Mouse (Mus musculus): ENCODE measurements at regions not wholly inside any gene's neighbourhood (a gene's known extent, or its start where the extent isn't known, plus 50 kb on each side); places are given as distances from the start of the nearest gene placed in this dataset.

DNA sequence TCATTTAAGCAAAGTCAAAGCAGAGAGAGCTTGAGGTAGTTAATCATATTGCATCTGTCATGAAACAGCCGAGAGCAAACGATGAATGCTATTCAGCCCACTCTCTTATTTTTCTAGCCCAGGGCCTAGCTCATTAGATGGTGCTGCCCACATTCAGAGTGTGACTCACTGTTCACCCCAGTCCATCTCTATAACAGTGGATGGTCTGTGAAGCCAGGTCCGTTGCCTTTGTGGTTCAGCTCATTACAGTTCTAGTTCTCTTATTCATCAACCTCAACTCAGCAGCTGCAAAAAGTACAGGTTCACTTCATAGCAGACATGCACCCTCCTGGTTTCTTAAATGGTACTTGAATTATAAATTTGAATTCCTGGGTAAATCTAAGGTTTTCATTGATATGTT lies 551.2 kb downstream of the Ets1 start:
- no peak for TF ChIP-seq CTCF (IDR thresholded peaks at IDR 0.05; ENCODE audit: borderline replicate concordance, extremely low read depth, insufficient read depth, insufficient read length)
- TF ChIP-seq POLR2A (IDR thresholded peaks at IDR 0.05; ENCODE audit: borderline replicate concordance, extremely low read depth, insufficient read depth, insufficient read length, poor library complexity, severe bottlenecking), result no peak

All from brain, embryonic 14.5 days (tissue).